Comparison of ENCODE assay signal across 8 mouse cellular contexts in the genomic region with DNA sequence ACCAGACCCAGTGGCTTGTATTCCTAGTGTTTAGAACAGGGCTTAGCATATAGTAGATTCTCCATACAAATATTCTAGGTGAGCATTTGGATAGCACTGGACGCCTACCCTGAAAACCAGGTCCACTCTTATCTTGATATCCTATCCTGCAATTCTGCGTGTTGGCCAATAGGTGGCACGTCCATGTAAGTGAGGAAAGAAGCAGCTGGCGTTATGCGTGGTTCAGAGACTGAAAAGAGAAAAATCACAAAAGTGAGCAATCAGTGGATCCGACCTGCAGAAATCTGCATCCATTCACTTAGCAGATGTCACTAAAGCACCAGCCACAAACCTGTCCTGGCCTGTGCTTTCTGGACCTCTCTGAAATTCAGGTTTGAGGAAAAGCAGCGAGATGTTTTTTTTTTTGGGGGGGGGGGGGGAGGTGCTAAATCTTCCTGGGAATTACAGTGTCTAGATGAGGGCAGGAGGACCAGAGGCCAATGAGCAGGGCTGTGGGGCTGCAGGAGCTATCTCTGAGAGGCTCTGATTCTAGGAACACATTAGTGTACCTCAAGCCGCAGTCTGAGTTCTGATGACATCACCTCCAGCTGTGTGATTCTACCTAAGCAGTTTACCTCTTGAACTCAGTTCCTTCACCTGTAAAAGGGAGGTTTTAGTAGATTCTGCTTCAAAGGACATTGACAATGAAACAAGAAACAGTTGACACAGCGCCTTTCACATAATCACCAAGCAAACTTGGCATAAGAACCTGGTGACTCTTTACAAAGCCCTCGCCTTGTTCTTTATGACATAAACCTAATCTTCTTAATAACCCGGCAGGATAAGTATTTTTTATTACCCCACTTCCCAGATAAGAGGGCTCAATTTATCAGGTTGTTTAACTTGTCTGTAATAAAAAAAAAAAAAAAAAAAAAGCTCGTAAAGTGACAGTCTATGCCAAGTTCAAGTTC.
DNase-seq lines count a peak whose midpoint lies in the region; ATAC-seq and TF ChIP-seq lines count a peak whose summit lies in the region.

No protein-coding gene starts in this region.

- H3K9ac ChIP-seq in heart, embryonic 14.5 days (ENCODE audit: low read length): peak overlapping the region; percentile 25; the same call in 1 of the 2 replicates
- H3K9ac ChIP-seq in kidney, postnatal 0 days (ENCODE audit: low read depth, low read length): peak overlapping the region; percentile 23; the same call in 1 of the 2 replicates
- H3K9ac ChIP-seq in midbrain, embryonic 14.5 days (replicated peaks; ENCODE audit: low read length): no peak overlapping the region

- DNase-seq in layer of hippocampus, adult 11-12 months (ENCODE audit: low spot score): peak; percentile 44
- no peak for DNase-seq in layer of hippocampus, postnatal 25 days (ENCODE audit: extremely low spot score in 1 of 2, low spot score in 1 of 2)
- peak; percentile 86 for DNase-seq in embryo, embryonic 10 days (ENCODE audit: low spot score)
- peak; percentile 88 for DNase-seq in kidney, postnatal 0 days (ENCODE audit: low spot score)
- peak; percentile 84 for DNase-seq in midbrain, embryonic 14.5 days
- no peak for DNase-seq in ovary, postnatal 14 days (ENCODE audit: low spot score)

- peaks cover 3% of the 10 kb centered on the region; the same call in 1 of the 2 replicates for H3K27me3 ChIP-seq in E14TG2a.4 (ENCODE audit: insufficient read depth, low read length)
- H3K27me3 ChIP-seq in heart, embryonic 14.5 days (ENCODE audit: control insufficient read depth, insufficient read depth, low read length): no peaks in the 10 kb centered on the region; the same call in 1 of the 2 replicates
- no peaks in the 10 kb centered on the region for H3K27me3 ChIP-seq in kidney, postnatal 0 days (ENCODE audit: insufficient read depth, low read length)
- H3K27me3 ChIP-seq in midbrain, embryonic 14.5 days (ENCODE audit: control insufficient read depth, insufficient read depth, low read length): no peaks in the 10 kb centered on the region

- no peak for ATAC-seq in heart, embryonic 14.5 days (ENCODE audit: insufficient number of reproducible peaks, insufficient read depth, low FRiP score, low read depth)
- peak; percentile 21; the same call in 1 of the 2 replicates for ATAC-seq in kidney, postnatal 0 days (replicated peaks; ENCODE audit: low FRiP score, low read depth)
- peak; percentile 36; the same call in 1 of the 2 replicates for ATAC-seq in midbrain, embryonic 14.5 days (ENCODE audit: low FRiP score, low TSS enrichment)

- H3K4me2 ChIP-seq in heart, embryonic 14.5 days (ENCODE audit: low read length): peak overlapping the region; percentile 49; the same call in 1 of the 2 replicates
- H3K4me2 ChIP-seq in kidney, postnatal 0 days (ENCODE audit: low read length): peak overlapping the region; percentile 24; the same call in 1 of the 2 replicates
- H3K4me2 ChIP-seq in midbrain, embryonic 14.5 days (ENCODE audit: low read length): peak overlapping the region; percentile 11; the same call in 1 of the 2 replicates

- 37% methylated on average over 12 of the region's 12 CpGs for WGBS in heart, embryonic 14.5 days
- 28% methylated on average over 12 of the region's 12 CpGs for WGBS in kidney, postnatal 0 days
- WGBS in midbrain, embryonic 14.5 days: 40% methylated on average over 12 of the region's 12 CpGs

- H3K36me3 ChIP-seq in E14TG2a.4 (ENCODE audit: insufficient read depth, low read length): no peaks in the 10 kb centered on the region
- H3K36me3 ChIP-seq in heart, embryonic 14.5 days (ENCODE audit: control insufficient read depth, insufficient read depth, low read length): no peaks in the 10 kb centered on the region
- H3K36me3 ChIP-seq in kidney, postnatal 0 days (ENCODE audit: insufficient read depth, low read length): no peaks in the 10 kb centered on the region
- no peaks in the 10 kb centered on the region for H3K36me3 ChIP-seq in midbrain, embryonic 14.5 days (ENCODE audit: control insufficient read depth, insufficient read depth, low read length)

- no peaks in the 10 kb centered on the region for H3K9me3 ChIP-seq in E14TG2a.4 (ENCODE audit: low read length)
- no peaks in the 10 kb centered on the region for H3K9me3 ChIP-seq in heart, embryonic 14.5 days (ENCODE audit: control insufficient read depth, low read length)
- H3K9me3 ChIP-seq in kidney, postnatal 0 days (replicated peaks; ENCODE audit: low read length): no peaks in the 10 kb centered on the region
- H3K9me3 ChIP-seq in midbrain, embryonic 14.5 days (ENCODE audit: control insufficient read depth, low read length): no peaks in the 10 kb centered on the region

- H3K4me1 ChIP-seq in E14TG2a.4 (replicated peaks; ENCODE audit: low read depth, low read length): peaks cover 19% of the 10 kb centered on the region
- no peaks in the 10 kb centered on the region for H3K4me1 ChIP-seq in heart, embryonic 14.5 days (ENCODE audit: control insufficient read depth in 2 of 2, insufficient read depth in 2 of 2, low read length in 2 of 2)
- H3K4me1 ChIP-seq in kidney, postnatal 0 days (replicated peaks; ENCODE audit: insufficient read depth, low read length): no peaks in the 10 kb centered on the region
- H3K4me1 ChIP-seq in midbrain, embryonic 14.5 days (ENCODE audit: control insufficient read depth, insufficient read depth, low read length): no peaks in the 10 kb centered on the region

- no peak overlapping the region for H3K4me3 ChIP-seq in E14TG2a.4 (replicated peaks; ENCODE audit: low read length)
- no peak overlapping the region for H3K4me3 ChIP-seq in heart, embryonic 14.5 days (ENCODE audit: control insufficient read depth in 1 of 2, insufficient read depth in 1 of 2, low read depth in 1 of 2, low read length in 2 of 2)
- no peak overlapping the region for H3K4me3 ChIP-seq in kidney, postnatal 0 days (replicated peaks; ENCODE audit: low read depth, low read length)
- no peak overlapping the region for H3K4me3 ChIP-seq in midbrain, embryonic 14.5 days (replicated peaks; ENCODE audit: low read depth, low read length)

- H3K27ac ChIP-seq in heart, embryonic 14.5 days (replicated peaks in 1 of 2; ENCODE audit: control insufficient read depth in 1 of 2, insufficient read depth in 1 of 2, low read depth in 2 of 2, low read length in 2 of 2): no peak overlapping the region
- no peak overlapping the region for H3K27ac ChIP-seq in kidney, postnatal 0 days
- H3K27ac ChIP-seq in midbrain, embryonic 14.5 days (replicated peaks; ENCODE audit: low read depth, low read length): no peak overlapping the region

- TF ChIP-seq CTCF in E14TG2a.4 (conservative IDR thresholded peaks at IDR 0.05; ENCODE audit: low read length): peak; percentile 73
- peak; percentile 88 for TF ChIP-seq CTCF in kidney, postnatal 0 days (IDR thresholded peaks at IDR 0.05; ENCODE audit: low read depth)

Comparison
In these comparisons a context has a peak if more than half of its experiments do, and no peak if none do; other contexts are left out.
1. DNase-seq: peak in layer of hippocampus, adult 11-12 months (single experiment), embryo, embryonic 10 days (single experiment), kidney, postnatal 0 days (single experiment) and midbrain, embryonic 14.5 days (single experiment); none in layer of hippocampus, postnatal 25 days (0 of 2) and ovary, postnatal 14 days (single experiment).
2. Peak in every context shown above with its lines, with median percentiles within 50 percentile points of each other: H3K4me2 ChIP-seq.